Mouse (Mus musculus) yolk sac, embryonic 10.5 days (tissue): ENCODE measurements around the gene Mtfp1.

Experiments used
- DNase-seq: peaks from one replicate; pipeline ENCODE4 v3.0.0-alpha.2; 2017; ENCODE audit warnings: low spot score

Gene Mtfp1

GRCm38 (mm10) chr11:4080219-4080618, 15.0 kb downstream of the Mtfp1 start:
- peak; percentile 62 for DNase-seq

DNA sequence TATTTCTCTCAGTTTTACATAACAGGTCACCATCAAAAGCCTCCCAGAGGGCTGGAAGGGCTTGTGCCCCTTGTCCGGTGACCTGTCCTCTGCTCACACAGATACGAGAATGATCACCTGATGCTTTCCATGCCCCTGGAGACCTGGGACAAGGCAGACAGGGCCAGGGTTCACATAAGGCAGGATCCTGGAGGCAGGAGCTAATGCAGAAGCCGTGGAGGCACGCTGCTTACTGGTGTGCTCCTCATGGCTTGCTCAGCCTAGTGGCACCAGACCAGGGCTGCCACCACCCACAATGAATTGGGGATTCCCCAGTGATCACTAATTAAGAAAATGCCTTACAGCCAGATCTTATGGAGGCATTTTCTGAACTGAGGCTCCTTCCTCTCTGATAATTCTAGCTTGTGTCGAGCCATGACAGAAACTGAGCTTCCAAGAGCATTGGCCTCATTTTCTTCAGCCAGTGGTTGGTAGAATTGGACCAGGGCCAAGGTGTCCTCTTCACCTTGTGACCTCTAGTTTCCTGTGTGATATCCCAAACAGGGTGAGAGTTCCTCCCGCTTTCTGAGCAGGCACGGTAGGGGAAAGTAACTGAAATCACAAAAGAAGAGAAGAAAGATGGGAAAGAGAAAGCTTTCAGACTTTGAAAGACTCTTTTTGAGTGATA, 16.8 kb downstream of the Mtfp1 start:
- DNase-seq: no peak

GRCm38 (mm10) chr11:4076633-4077032, 18.6 kb downstream of the Mtfp1 start:
- no peak for DNase-seq

- DNase-seq: no peak
These were observed 25.6 kb downstream of the Mtfp1 start for GRCm38 (mm10) chr11:4069664-4070063.

DNA sequence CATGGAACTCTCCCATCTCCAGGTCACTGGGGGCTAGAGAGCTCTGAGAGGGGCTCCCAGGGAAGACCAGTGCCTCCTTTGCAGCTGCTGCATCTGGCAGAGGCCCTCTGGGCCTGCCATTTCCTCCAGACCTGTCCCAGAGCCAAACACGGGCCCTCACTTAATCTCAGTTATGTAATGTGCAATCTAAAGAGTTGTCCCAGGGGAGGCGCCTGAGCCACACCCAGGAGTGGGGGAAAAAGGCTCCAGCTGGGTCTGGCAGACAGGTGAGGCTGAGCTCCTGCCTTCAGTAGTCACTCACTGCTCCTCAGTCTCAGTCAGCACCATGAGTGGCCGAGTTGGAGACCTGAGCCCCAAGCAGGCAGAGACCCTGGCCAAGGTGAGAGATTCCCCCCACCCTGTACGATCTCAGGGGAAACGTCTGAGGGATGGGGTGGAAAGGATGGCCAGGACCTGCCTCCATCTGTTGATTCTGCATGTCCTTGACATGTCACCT, 30.6 kb downstream of the Mtfp1 start, which contains the start of gene Sec14l3:
Gene Sec14l3, plus strand, starts transcription at position 215 of the 496 bp plus-strand sequence.
- no peak for DNase-seq

DNA sequence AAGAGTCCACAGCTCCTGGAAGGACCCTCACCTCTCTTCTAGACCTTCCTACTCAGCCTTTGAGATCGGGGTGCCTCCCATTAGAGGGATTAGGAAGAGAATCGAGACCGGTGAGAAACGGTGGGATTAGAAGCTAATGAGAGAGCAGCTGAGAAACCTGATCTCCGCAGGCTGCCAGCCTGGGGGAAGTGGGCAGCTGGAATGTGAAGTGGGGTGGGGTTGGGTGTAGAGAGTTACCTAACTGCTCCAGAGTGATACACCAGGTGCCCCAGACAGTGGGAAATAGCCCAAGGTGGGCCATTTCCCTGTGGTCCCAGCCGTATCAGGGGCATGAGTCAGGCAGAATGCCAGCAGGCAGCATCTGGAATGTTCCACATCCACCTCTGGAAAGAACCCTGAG, 32.3 kb downstream of the Mtfp1 start:
- no peak for DNase-seq

- DNase-seq: no peak
These were observed 32.7 kb downstream of the Mtfp1 start for GRCm38 (mm10) chr11:4062523-4062922.

DNA sequence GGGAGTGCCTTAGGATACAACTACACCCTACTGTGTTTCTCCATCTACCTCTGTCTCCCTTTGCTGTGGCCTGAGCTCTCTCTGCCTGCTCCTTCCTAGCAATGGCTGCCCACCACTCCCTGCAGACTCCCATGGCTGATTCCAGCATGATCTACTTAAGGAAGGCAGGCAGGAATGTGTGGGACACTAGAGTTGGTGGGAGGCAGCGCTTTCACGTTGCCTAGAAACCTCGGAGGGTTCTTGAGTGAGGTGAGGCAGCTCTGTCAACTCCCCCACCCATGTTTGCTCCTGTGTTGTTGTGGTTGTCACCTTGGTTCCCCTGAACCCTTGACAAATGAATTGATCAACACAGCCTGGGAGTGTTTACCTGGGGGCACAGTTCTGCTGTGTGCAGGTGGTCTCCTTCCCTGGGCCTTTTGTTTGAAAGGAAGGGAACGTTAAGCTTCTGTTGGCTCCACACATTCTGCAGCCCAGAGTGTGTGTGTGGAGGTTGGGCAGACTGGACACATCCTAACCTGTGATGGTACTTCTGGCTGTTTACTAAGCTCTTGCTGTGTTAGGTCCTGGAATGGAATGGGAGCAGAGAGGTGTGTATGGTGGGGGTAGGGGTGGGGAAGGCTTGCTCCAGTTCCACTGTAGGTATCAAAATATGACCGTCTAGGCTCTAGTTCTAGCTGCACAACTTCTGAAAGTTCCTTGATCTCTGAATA, 34.2 kb downstream of the Mtfp1 start:
- DNase-seq: no peak

DNA sequence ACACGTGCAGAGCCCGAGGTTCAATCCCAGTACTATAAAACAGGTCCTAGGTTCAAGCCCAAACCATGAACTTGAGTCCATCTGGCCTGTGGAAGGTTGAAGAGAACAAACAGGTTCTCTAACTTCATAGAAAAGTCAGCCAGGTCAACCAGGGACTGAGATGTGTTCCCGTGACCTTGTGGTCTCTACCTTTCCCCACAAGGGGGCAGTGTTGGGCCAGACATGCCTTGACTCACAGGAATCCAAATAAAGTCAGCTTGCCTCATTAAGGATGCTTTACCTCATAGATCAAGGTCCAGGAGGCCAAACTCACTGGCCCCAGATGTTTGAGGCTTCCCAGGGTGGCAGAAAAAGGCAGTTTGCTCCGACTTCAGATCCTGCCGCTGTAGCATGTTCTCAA, 41.7 kb downstream of the Mtfp1 start:
- DNase-seq: peak; percentile 74

DNA sequence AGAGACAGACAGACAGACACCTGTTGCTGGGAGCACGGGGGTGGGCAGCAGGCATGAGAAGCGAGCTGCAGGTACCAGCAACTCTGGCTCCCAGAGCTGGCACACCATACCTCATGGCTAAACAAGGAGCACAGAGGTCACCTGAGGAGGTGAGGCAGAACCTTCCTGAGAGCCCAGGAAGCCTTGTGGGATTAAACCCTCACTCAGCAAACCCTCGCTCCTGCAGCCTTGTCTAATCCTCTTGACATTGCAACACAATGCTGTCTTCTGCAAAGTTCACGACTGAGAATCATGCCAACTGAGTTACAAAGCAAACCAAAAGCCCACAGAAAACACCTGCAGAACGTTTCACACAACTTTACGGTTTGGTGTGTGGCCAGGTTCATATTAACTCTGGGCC, 46.8 kb downstream of the Mtfp1 start:
- DNase-seq: no peak

GRCm38 (mm10) chr11:4047766-4048165, 47.5 kb downstream of the Mtfp1 start:
- no peak for DNase-seq

GRCm38 (mm10) chr11:4046526-4046925, 48.7 kb downstream of the Mtfp1 start:
- no peak for DNase-seq

DNA sequence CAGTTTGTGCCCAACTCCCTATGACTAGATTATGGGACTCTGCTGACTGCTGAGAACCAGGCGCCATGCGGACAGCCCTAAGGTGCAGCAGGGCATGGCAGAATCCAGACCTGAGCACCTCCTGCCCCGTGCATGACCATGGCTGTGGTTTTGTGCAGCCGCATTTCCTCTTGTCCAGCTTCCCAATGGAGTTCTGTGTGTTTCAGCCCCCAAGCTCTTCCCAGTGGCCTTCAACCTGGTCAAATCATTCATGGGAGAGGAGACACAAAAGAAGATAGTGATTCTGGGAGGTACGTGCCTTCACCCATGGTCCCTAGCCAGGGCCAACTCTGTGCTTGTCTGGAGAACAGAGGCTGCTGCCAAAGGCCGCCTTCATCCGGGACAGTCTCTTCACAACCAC, 52.2 kb downstream of the Mtfp1 start:
- DNase-seq: no peak
